Mouse (Mus musculus): ENCODE measurements around the gene Ephb1.

GRCm38 (mm10) chr9:102298741-102299140 is 55.8 kb downstream of the Ephb1 start:
- TF ChIP-seq CTCF (IDR thresholded peaks at IDR 0.05; ENCODE audit: control insufficient read depth, insufficient read depth, insufficient read length) = no peak
- no peak for TF ChIP-seq MYOD1 (IDR thresholded peaks at IDR 0.05; ENCODE audit: control insufficient read depth, insufficient read length, low read depth)
- TF ChIP-seq MAX (IDR thresholded peaks at IDR 0.05) = no peak
- TF ChIP-seq MYOG (IDR thresholded peaks at IDR 0.05; ENCODE audit: control insufficient read depth, extremely low read depth, insufficient read length) = no peak
- TF ChIP-seq CEBPB (IDR thresholded peaks at IDR 0.05; ENCODE audit: low read depth) = no peak
- TF ChIP-seq USF1 (IDR thresholded peaks at IDR 0.05; ENCODE audit: low read depth) = no peak
